Mouse (Mus musculus) left cerebral cortex, adult 2 months (tissue): Measurements from ENCODE around the gene Tecpr1. TPM values are rescaled to one million over a fixed set of nuclear protein-coding genes. Genes with fewer than 3 reads are reported as not detected.
A peak's percentile ranks its signal among the peaks of the same experiment; 100 is the strongest.

Experiments
- DNase-seq, 2 experiments: peaks; one replicate each; pipeline ENCODE4 v3.0.0; 2021 to 2022; ENCODE audit warnings: low spot score in 2 of 2, mixed read lengths in 1 of 2; ENCODE audit errors: extremely low spot score in 1 of 2
- H3K27ac ChIP-seq: fragments of 200-600 bp; 2 replicates; pipeline ENCODE4 v1.8.1; 2022
- H3K4me3 ChIP-seq: fragments of 200-600 bp; 2 replicates; pipeline ENCODE4 v1.8.1; 2022
- CTCF ChIP-seq: fragments of 200-600 bp; IDR thresholded peaks from 2 replicates; pipeline ENCODE4 v1.8.1; 2022; ENCODE audit warnings: antibody characterized with exemption, mild to moderate bottlenecking, moderate library complexity
- intact Hi-C: fragments of 180-260 bp; cut with DNase I; formaldehyde crosslinking; loops from one replicate; pipeline ENCODE4 v1.15.1; 2025
- total RNA-seq, 2 experiments: library from RNA; stranded (reverse); gene quantifications; 2 replicates each; pipeline ENCODE4 v1.2.3; 2021

Gene Tecpr1
- total RNA-seq, 2 experiments from 2014 or later, result 95.3 to 103 TPM

DNA sequence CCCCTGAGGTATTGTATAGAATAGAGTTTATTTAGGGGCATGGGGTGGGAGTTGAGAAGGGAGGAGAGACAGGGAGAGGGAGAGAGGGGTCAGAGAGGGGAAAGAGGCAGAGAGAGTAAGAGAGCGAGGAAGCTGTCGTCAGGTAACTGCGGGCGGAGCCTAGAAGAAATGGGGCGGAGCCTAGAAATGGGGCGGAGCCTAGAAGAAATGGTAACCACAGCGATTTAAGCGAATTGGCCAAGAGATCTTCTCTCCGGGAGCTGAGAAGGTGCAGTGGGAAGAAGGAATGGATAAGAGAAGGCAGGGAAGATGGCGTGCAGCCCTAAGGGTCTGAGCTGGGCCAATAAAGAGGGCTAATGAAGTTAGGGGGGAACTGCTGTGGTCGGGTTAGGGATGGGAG is 2.8 kb upstream of the Tecpr1 start:
- no peak for TF ChIP-seq CTCF
- DNase-seq, result no peak
- Histone ChIP-seq H3K4me3 (no peak overlapping the region), H3K27ac (no peak overlapping the region)
- intact Hi-C loops, result no loop called here

DNA sequence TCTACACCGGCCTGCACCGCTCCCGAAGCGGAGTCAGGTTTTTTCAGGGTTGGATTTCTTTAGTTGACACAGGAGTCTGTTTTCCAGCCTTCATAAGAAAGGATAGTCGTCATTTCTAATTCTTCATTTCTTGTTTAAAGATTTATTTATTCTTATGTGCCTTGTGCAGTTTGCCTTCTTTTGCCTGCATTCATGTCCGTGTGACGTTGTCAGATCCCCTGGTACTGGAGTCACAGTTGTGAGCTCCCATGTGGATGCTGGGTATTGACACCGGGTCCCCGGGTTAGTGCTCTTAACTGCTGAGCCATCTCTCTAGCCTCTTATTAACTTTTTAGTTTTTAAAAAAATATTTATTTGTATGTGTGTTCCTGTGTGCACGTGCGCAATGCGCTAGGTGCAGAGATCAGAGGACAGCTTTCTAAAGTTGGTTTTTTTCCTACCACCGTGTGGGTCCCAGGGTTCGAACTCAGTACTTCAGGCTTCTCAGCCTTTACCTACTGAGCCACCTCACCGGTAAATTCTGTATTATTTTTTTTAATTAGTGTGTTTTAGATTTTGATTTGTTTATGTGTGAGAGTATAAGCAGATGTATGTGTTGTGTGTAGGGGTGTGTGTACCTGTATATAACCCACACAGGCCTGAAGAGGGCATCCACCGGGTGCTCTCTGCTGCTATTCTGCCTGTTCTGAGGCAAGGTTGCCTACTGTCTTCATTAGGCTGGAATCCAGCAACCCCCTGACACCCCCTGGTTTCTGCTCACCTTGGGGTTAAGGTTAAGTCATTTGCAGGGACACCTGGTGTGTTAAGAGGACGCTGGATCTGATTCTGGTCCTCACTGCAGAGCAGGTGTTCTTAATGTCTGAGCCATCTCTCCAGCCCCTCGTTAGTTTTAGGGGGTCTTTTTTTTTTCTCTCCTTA is 743 bp upstream of the Tecpr1 start:
- peak overlapping the region; percentile 85 for H3K4me3 ChIP-seq
- intact Hi-C loops, result loop anchor here (5.0 kb wide), 1 partner anchor 33 kb away; no protein-coding TSS in a partner anchor
- DNase-seq, result no peak
- peak overlapping the region; percentile 95 for H3K27ac ChIP-seq
- no peak for TF ChIP-seq CTCF

DNA sequence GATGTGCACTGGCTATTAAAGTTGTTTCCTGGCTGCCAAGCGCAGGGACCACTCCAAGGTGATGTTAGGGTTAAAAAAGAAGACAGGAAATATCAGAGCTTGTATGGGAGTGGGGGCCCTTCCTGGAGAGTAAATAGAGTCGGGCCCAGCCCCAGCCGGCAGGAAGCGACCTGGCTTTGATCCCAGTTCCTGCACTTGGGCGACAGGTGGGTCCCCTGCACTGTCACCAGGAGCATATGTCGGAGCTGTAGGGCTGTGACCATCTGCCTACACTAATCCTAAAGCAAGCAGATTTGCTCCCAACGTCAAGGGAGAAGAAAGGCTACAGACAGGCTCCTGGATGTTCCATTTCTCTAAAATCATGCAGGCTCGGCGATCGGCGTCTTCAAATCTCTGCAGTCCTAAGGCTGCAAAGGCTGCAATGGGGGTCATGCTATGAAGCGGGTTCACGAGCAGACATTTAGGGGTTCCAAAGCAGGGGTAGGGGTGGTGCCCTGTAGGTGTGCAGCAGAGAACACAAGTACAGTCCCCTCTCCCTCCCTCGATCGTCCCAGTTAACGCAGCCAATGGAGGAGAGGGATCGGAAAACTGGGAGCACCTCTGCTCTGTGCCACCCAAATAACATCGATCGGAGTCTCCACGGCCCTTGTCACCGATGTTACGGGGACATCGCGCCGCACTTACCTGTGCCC is 458 bp downstream of the Tecpr1 start:
- no peak for TF ChIP-seq CTCF
- DNase-seq, result no peak
- Histone ChIP-seq H3K27ac (peak overlapping the region; percentile 95), H3K4me3 (peak overlapping the region; percentile 85)
- intact Hi-C loops, result loop anchor here (5.0 kb wide), 1 partner anchor 34 kb away; no protein-coding TSS in a partner anchor

DNA sequence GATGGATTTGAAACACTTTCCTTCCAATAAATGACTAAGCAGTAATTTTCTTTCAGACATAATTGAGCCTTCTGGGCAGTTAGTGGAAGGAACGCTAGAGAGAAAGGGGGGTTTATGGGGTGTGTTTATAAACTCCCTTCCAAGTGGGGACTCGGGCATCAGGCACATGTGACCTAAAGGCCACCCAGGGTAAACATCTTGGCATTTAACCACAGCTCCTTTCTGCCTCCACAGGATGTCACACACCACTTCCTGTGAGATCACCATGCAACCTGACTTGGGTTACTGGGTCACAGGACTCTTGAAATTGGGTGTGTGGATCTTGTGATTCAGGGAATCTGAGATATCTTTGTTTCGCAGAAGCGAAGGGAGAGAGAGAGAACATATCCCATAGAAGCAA is 2.1 kb downstream of the Tecpr1 start:
- no peak overlapping the region for H3K27ac ChIP-seq
- no peak for TF ChIP-seq CTCF
- DNase-seq, result no peak
- no peak overlapping the region for H3K4me3 ChIP-seq
- intact Hi-C loops, result loop anchor here (5.0 kb wide), 1 partner anchor 36 kb away; no protein-coding TSS in a partner anchor

DNA sequence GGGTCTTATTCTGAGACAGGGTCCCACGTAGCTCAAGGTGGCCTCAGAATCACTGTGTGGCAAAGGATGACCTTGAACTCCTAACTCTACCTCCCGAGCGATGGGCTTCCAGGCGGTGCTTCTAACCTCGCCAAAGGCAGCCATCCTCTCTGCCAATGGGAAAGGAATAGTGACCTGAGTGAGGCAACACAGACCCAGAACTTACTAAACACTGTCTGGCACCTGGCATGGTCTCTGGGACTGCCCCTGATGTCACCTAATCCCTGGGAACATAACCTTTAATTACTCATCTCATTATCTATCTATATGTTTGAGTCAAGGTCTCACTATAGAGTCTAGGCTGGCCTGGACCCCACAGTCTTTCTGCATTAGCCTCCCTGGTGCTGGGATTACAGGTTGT is 3.5 kb downstream of the Tecpr1 start:
- Histone ChIP-seq H3K4me3 (no peak overlapping the region), H3K27ac (no peak overlapping the region)
- intact Hi-C loops, result loop anchor here (5.0 kb wide), 1 partner anchor 37 kb away; no protein-coding TSS in a partner anchor
- no peak for DNase-seq
- no peak for TF ChIP-seq CTCF

DNA sequence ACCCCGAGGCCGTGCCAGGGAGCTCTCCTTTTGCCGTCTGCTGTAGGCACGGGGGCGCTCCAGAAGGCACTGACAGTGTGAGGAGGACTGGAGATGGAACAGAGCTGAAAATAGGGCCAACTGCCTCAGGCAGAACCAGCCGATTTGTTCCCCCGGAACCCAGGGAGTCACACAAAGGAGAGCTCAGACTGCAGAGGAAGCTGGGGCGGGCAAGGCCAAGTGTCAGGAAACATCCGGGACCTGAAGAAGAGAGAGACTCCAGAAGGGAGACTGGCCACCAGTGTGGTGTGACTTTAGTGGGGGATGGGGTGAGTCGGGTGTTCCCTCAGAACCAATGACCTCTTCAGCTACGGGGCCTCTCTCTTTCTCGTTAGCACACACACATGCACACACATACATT is 4.1 kb downstream of the Tecpr1 start:
- H3K27ac ChIP-seq, result no peak overlapping the region
- no peak for DNase-seq
- H3K4me3 ChIP-seq, result no peak overlapping the region
- intact Hi-C loops, result no loop called here
- no peak for TF ChIP-seq CTCF

DNA sequence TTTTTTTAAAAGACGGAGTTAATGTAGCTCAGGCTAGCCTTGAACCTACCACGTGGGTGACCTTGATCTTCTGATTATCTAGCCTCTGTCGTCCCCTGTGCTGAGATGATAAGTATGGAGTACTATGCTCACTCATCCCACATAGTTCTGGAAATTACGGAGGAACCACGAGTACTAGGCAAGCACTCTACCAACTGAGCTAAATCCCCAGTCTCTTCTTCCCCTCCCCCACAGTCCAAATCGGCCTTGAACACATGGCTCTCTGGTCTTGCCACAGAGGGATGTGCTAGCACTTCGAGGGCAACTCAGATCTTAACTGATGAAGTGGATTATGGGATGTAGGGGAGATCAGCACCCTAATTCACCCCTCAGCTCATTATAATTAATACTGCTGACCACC is 5.4 kb downstream of the Tecpr1 start:
- H3K27ac ChIP-seq, result no peak overlapping the region
- no peak for TF ChIP-seq CTCF
- intact Hi-C loops, result no loop called here
- DNase-seq, result no peak
- no peak overlapping the region for H3K4me3 ChIP-seq

DNA sequence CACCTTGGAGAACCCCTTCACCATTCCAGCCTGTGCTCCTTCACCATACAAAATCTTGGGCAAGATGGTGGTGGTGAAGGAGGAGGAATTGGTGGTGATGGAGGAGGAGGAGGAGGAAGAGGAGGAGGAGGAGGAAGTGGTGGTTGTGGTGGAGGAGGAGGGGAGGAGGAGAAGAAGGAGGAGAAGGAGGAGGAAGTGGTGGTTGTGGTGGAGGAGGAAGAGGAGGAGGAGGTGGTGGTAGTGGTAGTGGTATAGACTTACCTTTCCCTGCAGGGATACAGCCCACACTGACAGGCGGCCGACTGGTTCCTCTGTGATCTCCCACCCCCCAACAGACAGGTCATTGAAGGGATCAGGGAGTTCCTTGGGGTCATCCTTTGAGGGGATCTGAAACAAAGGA is 7.4 kb downstream of the Tecpr1 start:
- no peak for DNase-seq
- H3K4me3 ChIP-seq, result no peak overlapping the region
- no peak overlapping the region for H3K27ac ChIP-seq
- intact Hi-C loops, result no loop called here
- TF ChIP-seq CTCF, result no peak

DNA sequence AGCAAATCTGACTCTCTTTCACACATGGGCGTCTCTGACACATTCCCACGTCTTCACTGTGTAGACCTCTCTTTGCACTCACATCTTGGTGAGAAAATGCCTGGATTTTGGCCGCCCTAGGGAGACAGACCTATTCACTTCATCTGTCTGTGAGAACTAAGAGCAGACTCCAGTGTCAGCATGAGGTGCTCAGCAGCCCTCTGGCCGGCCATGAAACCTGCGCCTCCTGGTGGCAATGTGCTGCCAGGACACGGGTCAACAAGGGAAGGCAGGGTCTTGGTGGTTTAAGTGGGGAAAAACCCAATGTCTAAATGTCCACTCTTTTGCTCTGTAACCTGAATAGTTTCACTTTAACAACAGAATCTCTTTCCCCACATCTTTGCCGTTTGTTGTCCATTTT is 9.0 kb downstream of the Tecpr1 start:
- intact Hi-C loops, result no loop called here
- peak; percentile 75 for TF ChIP-seq CTCF
- peak in 1 of 2 experiments; percentile 65 for DNase-seq
- Histone ChIP-seq H3K4me3 (no peak overlapping the region), H3K27ac (no peak overlapping the region)

DNA sequence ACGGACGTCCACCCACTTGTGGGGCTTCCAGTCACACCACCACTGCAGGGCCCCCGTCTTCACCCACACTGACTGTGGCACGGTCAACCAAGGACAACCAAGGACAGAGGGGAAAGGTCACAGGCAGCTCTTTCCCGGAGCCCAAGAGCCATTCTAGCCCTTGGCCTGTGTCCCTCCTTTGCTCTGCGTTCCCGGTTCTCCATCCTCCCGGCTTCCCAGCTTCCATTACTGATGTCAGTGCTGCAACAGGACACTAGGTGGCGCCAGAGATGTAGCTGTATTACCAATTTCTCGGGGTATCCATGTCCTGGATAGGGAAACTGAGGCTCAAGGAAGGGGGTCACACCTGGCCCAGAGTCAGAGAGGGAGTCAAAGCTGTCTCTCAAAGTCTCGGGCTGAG is 15.9 kb downstream of the Tecpr1 start:
- intact Hi-C loops, result loop anchor here (5.0 kb wide), 1 partner anchor 530 kb away; no protein-coding TSS in a partner anchor
- peak; percentile 95 for TF ChIP-seq CTCF
- Histone ChIP-seq H3K27ac (no peak overlapping the region), H3K4me3 (no peak overlapping the region)
- DNase-seq, result peak in 1 of 2 experiments; percentile 52

DNA sequence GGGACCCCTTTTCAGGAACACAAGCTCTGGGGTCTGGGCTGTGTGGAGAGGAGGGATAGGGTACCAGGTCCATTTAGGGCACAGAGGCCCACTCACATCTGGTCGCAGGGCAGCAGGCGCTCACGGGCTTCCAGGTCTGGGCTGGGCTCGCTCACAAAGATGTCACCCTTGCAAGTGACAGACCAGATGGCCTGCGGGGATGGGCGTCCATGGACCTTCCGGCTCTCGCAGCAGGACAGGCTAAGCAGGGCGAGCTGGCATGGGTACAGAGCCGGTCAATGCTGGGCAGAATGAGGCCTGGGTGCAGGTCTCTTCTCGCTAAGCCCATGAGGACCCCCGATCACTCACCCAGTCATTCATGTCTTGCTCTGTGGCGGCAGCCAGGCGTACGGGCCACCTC is 17.3 kb downstream of the Tecpr1 start:
- TF ChIP-seq CTCF, result no peak
- DNase-seq, result no peak
- Histone ChIP-seq H3K4me3 (no peak overlapping the region), H3K27ac (no peak overlapping the region)
- intact Hi-C loops, result loop anchor here (5.0 kb wide), 1 partner anchor 531 kb away; no protein-coding TSS in a partner anchor

DNA sequence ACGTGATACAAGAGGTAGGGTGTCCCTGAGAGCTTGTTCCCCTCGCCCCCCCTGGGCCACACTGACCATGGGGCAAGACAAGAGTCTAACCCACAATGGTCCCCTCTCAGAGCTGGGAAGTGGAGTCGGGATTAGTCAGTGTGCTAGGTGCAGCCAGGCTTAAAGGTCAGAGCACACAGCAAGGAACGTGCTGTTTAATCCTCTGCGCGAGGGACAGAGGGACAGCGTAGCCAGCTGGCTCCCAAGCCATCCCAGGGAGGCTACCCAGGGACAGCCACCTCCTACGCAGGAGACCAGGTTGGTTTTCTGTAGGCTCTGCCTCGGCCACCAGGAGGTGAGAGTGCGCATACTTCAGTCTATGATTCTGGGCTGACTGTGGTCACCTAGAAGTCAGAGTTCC is 18.5 kb downstream of the Tecpr1 start:
- no peak for TF ChIP-seq CTCF
- Histone ChIP-seq H3K27ac (no peak overlapping the region), H3K4me3 (no peak overlapping the region)
- intact Hi-C loops, result loop anchor here (5.0 kb wide), 1 partner anchor 532 kb away; no protein-coding TSS in a partner anchor
- no peak for DNase-seq
